Mouse (Mus musculus) urinary bladder, postnatal 10 days (tissue): ENCODE measurements around the gene Lhfpl3.

Source experiments
- DNase-seq: peaks from one replicate; pipeline ENCODE4 v3.0.0; 2022; ENCODE audit warnings: low spot score

Gene Lhfpl3

DNA sequence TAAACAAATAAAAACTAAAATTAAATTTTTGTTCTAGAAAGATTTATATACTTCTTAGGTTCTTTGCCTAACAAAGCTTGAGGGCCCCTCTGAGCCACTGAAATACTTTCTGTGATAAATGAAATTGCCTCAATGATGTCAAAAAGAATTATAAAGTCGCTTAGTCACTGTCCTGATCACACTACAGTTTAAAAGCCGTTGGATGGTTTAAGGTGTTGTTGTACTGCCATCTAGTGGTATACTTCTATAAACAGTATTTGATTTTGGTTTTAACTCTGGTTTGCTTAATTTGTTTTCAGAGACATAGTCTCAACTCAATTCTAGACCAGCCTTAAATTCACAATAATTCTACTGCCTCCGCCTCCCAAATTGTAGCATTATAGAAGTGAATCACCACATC is 539.0 kb downstream of the Lhfpl3 start:
- no peak for DNase-seq

- no peak for DNase-seq
These were observed 543.3 kb downstream of the Lhfpl3 start for GRCm38 (mm10) chr5:23289149-23289548.
